Mouse (Mus musculus) forebrain, embryonic 16.5 days (tissue): ENCODE measurements around the gene AC161166.1. TPM values are rescaled to one million over a fixed set of nuclear protein-coding genes. Genes with fewer than 3 reads are reported as not detected.
A peak's percentile ranks its signal among the peaks of the same experiment; 100 is the strongest.

Experiments
- ATAC-seq: fragments of 200-750 bp; cut with Nextera tagmentation; 2 replicates; pipeline ENCODE4 v1.8.0; 2017; ENCODE audit warnings: mild to moderate bottlenecking, moderate library complexity
- H3K27ac ChIP-seq: fragments of 300-500 bp; sonication (generic); 2 replicates; pipeline ENCODE4 v1.5.1; 2014; ENCODE audit warnings: low read length, control low read depth
- H3K27me3 ChIP-seq: fragments of 300-500 bp; sonication (generic); replicated peaks from 2 replicates; pipeline ENCODE4 v1.6.1; 2014; ENCODE audit warnings: low read length; ENCODE audit not compliant: control insufficient read depth, insufficient read depth
- H3K36me3 ChIP-seq: fragments of 300-500 bp; sonication (generic); 2 replicates; pipeline ENCODE4 v1.6.1; 2014; ENCODE audit not compliant: control insufficient read depth, insufficient read depth
- H3K4me1 ChIP-seq: fragments of 300-500 bp; sonication (generic); replicated peaks from 2 replicates; pipeline ENCODE4 v1.6.1; 2014; ENCODE audit warnings: low read length; ENCODE audit not compliant: control insufficient read depth, insufficient read depth
- H3K4me2 ChIP-seq: fragments of 300-500 bp; sonication (generic); 2 replicates; pipeline ENCODE4 v1.6.1; 2014; ENCODE audit warnings: mild to moderate bottlenecking, low read length, control low read depth
- H3K4me3 ChIP-seq: fragments of 300-500 bp; sonication (generic); replicated peaks from 2 replicates; pipeline ENCODE4 v1.5.1; 2014; ENCODE audit warnings: mild to moderate bottlenecking, low read length, control low read depth
- H3K9ac ChIP-seq: fragments of 300-500 bp; sonication (generic); replicated peaks from 2 replicates; pipeline ENCODE4 v1.6.1; 2014; ENCODE audit warnings: low read depth, low read length, control low read depth
- H3K9me3 ChIP-seq: fragments of 300-500 bp; sonication (generic); 2 replicates; pipeline ENCODE4 v1.6.1; 2016; ENCODE audit warnings: low read length; ENCODE audit not compliant: control insufficient read depth
- WGBS: fragments of 180-500 bp; shearing (Covaris S2); extraction: QIAGEN DNeasy Blood & Tissue Kit; methylation state at CpG from one replicate; pipeline ENCODE4 v1.1.7; 2014; 5-methylcytosine and 5-hydroxymethylcytosine counted together
- polyA plus RNA-seq: library from polyadenylated mRNA; unstranded; fragments of >200 nt; fragmentation: Nextera tagmentation; extraction: Ambion mirVana; gene quantifications from 2 replicates; pipeline ENCODE4 v1.2.1, GENCODE M21; 2015

Gene AC161166.1
- polyA plus RNA-seq, 1 experiment from 2014 or later, result 1.9 TPM

DNA sequence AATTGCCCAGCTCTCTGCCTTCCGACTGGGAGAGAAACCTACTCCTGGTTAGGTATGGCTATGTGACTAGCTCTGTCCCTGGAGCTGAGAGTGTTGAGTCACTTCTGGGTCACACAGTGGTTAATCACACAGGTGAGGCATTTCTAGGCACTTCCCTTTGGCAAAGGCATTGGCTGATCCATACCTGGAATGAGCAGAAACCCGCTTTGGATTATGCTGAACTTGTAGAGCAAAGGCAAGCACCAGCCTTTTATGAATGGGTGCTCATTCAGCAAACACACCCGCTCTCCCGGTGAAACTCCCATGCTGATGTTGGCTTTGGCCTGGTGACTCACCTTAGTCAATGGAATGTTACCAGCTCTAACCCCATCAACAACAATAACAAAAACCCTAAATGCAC is 27.4 kb upstream of the AC161166.1 start:
- Histone ChIP-seq H3K4me2 (no peak overlapping the region), H3K4me1 (peaks cover 5% of the 10 kb centered on the region), H3K4me3 (no peak overlapping the region), H3K27me3 (no peaks in the 10 kb centered on the region), H3K9me3 (no peaks in the 10 kb centered on the region), H3K9ac (no peak overlapping the region), H3K27ac (no peak overlapping the region), H3K36me3 (peaks cover 4% of the 10 kb centered on the region; the same call in 1 of the 2 replicates)
- 94% methylated on average over 4 of the region's 4 CpGs for WGBS
- no peak for ATAC-seq

DNA sequence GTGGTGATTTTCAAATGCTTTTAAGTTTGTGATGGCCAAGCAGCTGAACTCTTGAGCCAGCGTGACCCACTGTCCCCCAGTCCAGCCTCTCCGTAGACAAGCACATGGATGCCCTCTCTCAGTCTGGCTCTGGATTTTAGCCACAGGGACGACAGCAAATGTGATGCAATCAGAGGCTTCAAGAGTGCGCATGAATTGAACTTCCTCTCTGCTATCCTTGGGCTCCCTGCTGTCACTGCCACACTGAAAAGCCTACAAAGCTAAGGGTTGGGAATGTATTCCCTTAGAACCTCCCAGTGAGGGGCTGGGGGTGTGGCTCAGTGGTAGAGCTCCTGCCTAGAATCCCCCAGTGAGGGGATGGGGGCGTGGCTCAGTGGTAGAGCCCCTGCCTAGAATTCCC is 26.4 kb upstream of the AC161166.1 start:
- H3K36me3 ChIP-seq, result peaks cover 4% of the 10 kb centered on the region; the same call in 1 of the 2 replicates

DNA sequence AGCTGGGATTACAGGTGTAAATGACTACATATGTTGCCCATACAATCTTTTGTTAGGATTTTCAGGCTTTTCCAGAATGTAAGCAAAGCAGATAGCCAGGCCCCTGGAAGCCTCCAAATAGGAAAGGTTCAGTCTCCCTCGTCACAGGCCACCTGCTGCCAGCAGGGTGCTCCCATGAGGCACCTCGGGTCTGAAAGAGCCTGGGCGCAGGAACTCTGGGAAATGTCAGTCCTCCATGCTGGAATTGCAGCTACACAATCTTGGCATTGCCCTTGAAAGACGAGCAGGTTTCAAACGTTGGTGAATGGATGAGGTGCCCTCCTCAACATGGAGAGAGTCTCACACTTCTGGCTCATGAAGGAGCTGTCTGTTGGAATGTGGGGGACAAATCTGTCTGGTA is 25.9 kb upstream of the AC161166.1 start:
- WGBS, result 37% methylated on average over 5 of the region's 5 CpGs
- Histone ChIP-seq H3K9ac (no peak overlapping the region), H3K27ac (no peak overlapping the region)

More for the DNA sequence above, 26.4 kb upstream of the AC161166.1 start:
- no peak overlapping the region for H3K4me2 ChIP-seq
- no peak overlapping the region for H3K27ac ChIP-seq
- WGBS, result 88% methylated on average over 5 of the region's 5 CpGs
- no peak for ATAC-seq
- H3K4me1 ChIP-seq, result peaks cover 12% of the 10 kb centered on the region
- H3K4me3 ChIP-seq, result no peak overlapping the region
- no peaks in the 10 kb centered on the region for H3K27me3 ChIP-seq
- no peaks in the 10 kb centered on the region for H3K9me3 ChIP-seq
- H3K9ac ChIP-seq, result no peak overlapping the region

DNA sequence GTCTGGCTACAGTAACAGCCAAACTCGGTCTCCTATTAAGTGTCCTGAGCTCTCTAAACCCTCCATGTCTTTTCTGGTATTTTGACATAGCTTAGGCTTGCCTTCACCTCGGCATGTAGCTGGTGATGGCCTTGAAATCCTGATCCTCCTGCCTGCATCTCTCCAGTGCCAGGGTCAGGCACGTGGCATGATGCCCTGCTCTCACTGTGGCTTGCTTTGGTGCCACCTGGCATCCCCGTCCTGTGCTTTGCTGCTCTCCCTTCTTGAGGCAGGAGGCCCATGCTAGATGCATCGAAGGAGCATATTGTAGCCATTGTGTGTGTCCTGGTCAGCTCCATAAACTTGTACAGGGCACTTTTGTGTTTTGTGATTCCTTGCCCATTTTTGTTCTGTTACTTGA is 25.3 kb upstream of the AC161166.1 start:
- Histone ChIP-seq H3K27ac (no peak overlapping the region), H3K9ac (no peak overlapping the region), H3K4me3 (no peak overlapping the region), H3K4me1 (peaks cover 21% of the 10 kb centered on the region), H3K4me2 (no peak overlapping the region), H3K9me3 (no peaks in the 10 kb centered on the region), H3K27me3 (no peaks in the 10 kb centered on the region), H3K36me3 (peaks cover 4% of the 10 kb centered on the region; the same call in 1 of the 2 replicates)
- no peak for ATAC-seq
- WGBS, result 80% methylated on average over 5 of the region's 5 CpGs

More for the DNA sequence above, 25.9 kb upstream of the AC161166.1 start:
- peaks cover 4% of the 10 kb centered on the region; the same call in 1 of the 2 replicates for H3K36me3 ChIP-seq
- H3K4me1 ChIP-seq, result peaks cover 17% of the 10 kb centered on the region
- H3K4me2 ChIP-seq, result no peak overlapping the region
- H3K4me3 ChIP-seq, result no peak overlapping the region
- no peak for ATAC-seq
- H3K9me3 ChIP-seq, result no peaks in the 10 kb centered on the region
- no peaks in the 10 kb centered on the region for H3K27me3 ChIP-seq

DNA sequence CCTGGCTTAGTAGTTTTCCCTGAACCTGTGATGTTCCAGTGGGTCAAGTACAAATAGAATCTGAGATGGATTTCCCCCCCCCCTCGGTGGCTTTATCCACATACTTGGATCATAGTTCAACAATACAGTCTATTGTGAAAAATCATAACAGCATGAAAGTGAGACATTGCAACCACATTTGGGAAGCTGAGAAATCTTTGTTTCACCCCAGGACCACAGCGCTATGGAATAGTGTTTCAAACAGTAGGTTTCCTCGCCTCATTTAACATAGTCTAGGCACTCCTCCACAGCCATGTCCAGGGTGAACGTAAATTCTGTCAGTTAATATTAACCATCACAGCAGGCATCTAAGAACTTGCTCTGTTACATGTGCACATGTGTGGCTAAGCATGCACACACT is 24.8 kb upstream of the AC161166.1 start:
- Histone ChIP-seq H3K9me3 (no peaks in the 10 kb centered on the region), H3K4me3 (no peak overlapping the region), H3K4me1 (peaks cover 26% of the 10 kb centered on the region), H3K27ac (no peak overlapping the region), H3K36me3 (peaks cover 4% of the 10 kb centered on the region; the same call in 1 of the 2 replicates), H3K4me2 (no peak overlapping the region), H3K9ac (no peak overlapping the region), H3K27me3 (no peaks in the 10 kb centered on the region)
- 85% methylated on average over 4 of the region's 4 CpGs for WGBS
- ATAC-seq, result no peak

DNA sequence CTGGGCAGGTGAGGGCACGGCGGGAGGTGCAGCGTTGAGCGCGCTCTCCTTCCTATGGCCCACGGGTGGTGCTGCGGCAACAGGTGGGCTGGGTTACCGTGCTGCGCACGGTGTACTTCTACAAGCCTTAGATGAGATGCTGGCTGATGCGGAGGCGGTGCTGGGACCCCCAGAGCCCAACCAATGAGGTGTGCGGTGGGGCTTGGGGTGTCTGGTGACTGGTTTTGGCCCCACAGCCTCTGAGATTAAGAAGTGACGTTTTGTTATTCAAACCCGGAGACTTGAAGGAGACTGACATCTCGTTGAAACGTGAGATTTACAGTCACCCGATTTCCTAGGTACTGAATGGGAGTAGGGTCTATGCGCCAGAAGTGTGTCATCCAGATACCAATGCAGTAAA is 22.0 kb upstream of the AC161166.1 start:
- WGBS, result 38% methylated on average over 19 of the region's 19 CpGs
- H3K4me3 ChIP-seq, result no peak overlapping the region
- no peak for ATAC-seq

DNA sequence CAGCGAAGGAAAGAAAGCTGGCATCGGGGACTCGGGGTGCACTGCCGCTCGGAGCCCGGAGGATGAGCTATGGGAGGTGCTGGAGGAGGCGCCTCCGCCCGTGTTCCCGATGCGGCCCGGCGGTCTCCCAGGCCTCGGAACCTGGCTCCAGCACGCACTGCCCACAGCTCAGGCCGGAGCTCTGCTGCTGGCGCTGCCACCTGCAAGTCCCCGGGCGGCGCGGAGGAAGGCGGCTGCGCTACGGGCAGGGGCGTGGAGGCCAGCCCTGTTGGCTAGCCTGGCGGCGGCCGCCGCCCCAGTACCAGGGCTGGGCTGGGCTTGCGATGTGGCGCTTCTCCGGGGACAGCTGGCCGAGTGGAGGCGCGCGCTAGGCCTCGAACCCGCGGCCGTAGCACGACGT is 21.6 kb upstream of the AC161166.1 start:
- no peak for ATAC-seq
- no peak overlapping the region for H3K27ac ChIP-seq
- H3K4me2 ChIP-seq, result peak overlapping the region; percentile 21
- peak overlapping the region; percentile 27; the same call in 1 of the 2 replicates for H3K9ac ChIP-seq
- H3K9me3 ChIP-seq, result no peaks in the 10 kb centered on the region
- H3K4me1 ChIP-seq, result peaks cover 37% of the 10 kb centered on the region
- H3K27me3 ChIP-seq, result no peaks in the 10 kb centered on the region
- 0 out of 2 replicates have a peak overlapping the region, but pooled peaks have one; percentile 3 for H3K4me3 ChIP-seq
- peaks cover 4% of the 10 kb centered on the region; the same call in 1 of the 2 replicates for H3K36me3 ChIP-seq
- 32% methylated on average over 36 of the region's 42 CpGs for WGBS

More for the DNA sequence above, 22.0 kb upstream of the AC161166.1 start:
- Histone ChIP-seq H3K27ac (no peak overlapping the region), H3K27me3 (no peaks in the 10 kb centered on the region), H3K4me2 (no peak overlapping the region; the same call in 1 of the 2 replicates), H3K9me3 (no peaks in the 10 kb centered on the region), H3K9ac (no peak overlapping the region), H3K36me3 (peaks cover 4% of the 10 kb centered on the region; the same call in 1 of the 2 replicates), H3K4me1 (peaks cover 36% of the 10 kb centered on the region)

DNA sequence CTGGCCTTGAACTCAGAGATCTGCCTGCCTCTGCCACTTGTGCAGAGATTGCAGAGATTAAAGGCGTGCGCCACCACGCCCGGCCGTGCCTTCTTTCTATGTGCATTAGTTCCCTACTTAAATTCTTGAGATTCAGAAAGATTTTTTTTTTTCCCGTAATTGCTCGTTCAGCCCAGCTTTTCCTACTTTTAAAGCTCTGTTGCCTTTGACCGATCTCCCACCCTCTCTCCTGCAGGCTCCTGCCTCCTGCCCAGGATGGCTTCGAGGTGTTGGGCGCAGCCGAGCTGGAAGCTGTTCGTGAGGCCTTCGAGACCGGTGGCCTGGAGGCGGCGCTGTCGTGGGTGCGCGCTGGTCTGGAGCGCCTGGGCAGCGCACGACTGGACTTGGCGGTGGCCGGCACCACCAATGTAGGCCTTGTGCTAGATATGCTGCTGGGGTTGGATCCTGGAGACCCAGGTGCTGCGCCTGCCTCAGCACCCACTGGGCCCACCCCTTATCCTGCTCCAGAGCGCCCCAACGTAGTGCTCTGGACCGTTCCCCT is 20.8 kb upstream of the AC161166.1 start:
- H3K9me3 ChIP-seq, result no peaks in the 10 kb centered on the region
- no peak overlapping the region for H3K27ac ChIP-seq
- no peaks in the 10 kb centered on the region for H3K27me3 ChIP-seq
- no peak overlapping the region for H3K4me2 ChIP-seq
- H3K9ac ChIP-seq, result no peak overlapping the region
- WGBS, result 65% methylated on average over 28 of the region's 28 CpGs
- peaks cover 35% of the 10 kb centered on the region for H3K4me1 ChIP-seq
- no peak for ATAC-seq
- peaks cover 4% of the 10 kb centered on the region; the same call in 1 of the 2 replicates for H3K36me3 ChIP-seq
- no peak overlapping the region for H3K4me3 ChIP-seq

DNA sequence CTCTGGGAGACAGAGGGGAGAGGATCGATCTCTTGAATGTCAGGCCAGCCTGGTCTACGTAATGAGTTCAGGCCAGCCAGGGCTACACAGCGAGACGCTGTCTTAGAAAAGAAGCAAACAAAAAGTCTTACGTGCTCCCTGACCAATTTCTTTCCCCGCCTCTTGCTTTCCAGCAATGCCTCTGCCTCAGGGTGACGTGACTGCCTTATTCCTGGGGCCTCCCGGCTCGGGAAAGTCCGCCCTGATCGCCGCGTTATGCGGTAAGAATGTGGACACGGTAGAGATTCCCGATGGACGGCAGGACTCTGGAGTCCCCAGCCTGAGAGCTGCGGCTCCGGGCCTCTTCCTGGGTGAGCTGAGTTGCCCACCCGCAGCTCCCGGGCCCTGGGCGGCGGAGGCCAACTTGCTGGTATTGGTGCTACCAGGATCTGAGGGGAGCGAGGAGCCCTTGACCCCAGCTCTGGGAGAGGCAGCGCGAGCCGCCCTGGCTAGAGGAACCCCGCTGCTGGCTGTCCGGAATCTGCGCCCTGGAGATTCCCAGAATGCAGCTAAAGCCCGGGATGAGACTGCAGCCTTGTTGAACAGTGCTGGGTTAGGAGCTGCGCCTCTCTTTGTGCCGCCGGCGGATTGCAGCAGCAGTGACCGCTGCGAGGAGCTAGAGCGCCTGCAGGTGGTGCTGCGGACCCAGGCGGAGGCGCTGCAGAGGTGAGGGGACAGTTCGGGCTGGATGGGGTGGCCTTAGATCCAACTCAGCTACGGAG is 19.1 kb upstream of the AC161166.1 start:
- Histone ChIP-seq H3K27ac (peak overlapping the region; percentile 93), H3K36me3 (peaks cover 4% of the 10 kb centered on the region; the same call in 1 of the 2 replicates), H3K9me3 (no peaks in the 10 kb centered on the region), H3K4me2 (peak overlapping the region; percentile 73), H3K4me1 (peaks cover 37% of the 10 kb centered on the region), H3K4me3 (peak overlapping the region; percentile 84), H3K27me3 (no peaks in the 10 kb centered on the region), H3K9ac (peak overlapping the region; percentile 82)
- under 1% methylated on average over 43 of the region's 43 CpGs for WGBS
- peak; percentile 63 for ATAC-seq
